Mouse (Mus musculus) forebrain, embryonic 15.5 days (tissue): ENCODE data around the gene Tmem163. TPM values are rescaled to one million over a fixed set of nuclear protein-coding genes. Genes with fewer than 3 reads are reported as not detected.
A peak's percentile ranks its signal among the peaks of the same experiment; 100 is the strongest.

ENCODE experiments used
- ATAC-seq: fragments of 200-750 bp; cut with Nextera tagmentation; replicated peaks from 2 replicates; pipeline ENCODE4 v1.8.0; 2017; ENCODE audit warnings: mild to moderate bottlenecking, moderate TSS enrichment, moderate library complexity
- H3K27ac ChIP-seq: fragments of 300-500 bp; sonication (generic); replicated peaks from 2 replicates; pipeline ENCODE4 v1.5.1; 2015; ENCODE audit warnings: mild to moderate bottlenecking, inconsistent platforms
- H3K27me3 ChIP-seq: fragments of 300-500 bp; sonication (generic); 2 replicates; pipeline ENCODE4 v1.6.1; 2015; ENCODE audit warnings: inconsistent platforms
- H3K36me3 ChIP-seq: fragments of 300-500 bp; sonication (generic); 2 replicates; pipeline ENCODE4 v1.6.1; 2015; ENCODE audit warnings: mild to moderate bottlenecking, inconsistent platforms
- H3K4me1 ChIP-seq: fragments of 300-500 bp; sonication (generic); 2 replicates; pipeline ENCODE4 v1.6.1; 2015; ENCODE audit warnings: inconsistent platforms
- H3K4me2 ChIP-seq: fragments of 300-500 bp; sonication (generic); replicated peaks from 2 replicates; pipeline ENCODE4 v1.6.1; 2015; ENCODE audit warnings: mild to moderate bottlenecking, inconsistent platforms
- H3K4me3 ChIP-seq: fragments of 300-500 bp; sonication (generic); 2 replicates; pipeline ENCODE4 v1.5.1; 2015; ENCODE audit warnings: mild to moderate bottlenecking, inconsistent platforms
- H3K9ac ChIP-seq: fragments of 300-500 bp; sonication (generic); replicated peaks from 2 replicates; pipeline ENCODE4 v1.6.1; 2015; ENCODE audit warnings: mild to moderate bottlenecking, inconsistent platforms
- H3K9me3 ChIP-seq: fragments of 300-500 bp; sonication (generic); 2 replicates; pipeline ENCODE4 v1.6.1; 2016; ENCODE audit warnings: inconsistent platforms
- WGBS: fragments of 180-500 bp; shearing (Covaris S2); methylation state at CpG from one replicate; pipeline ENCODE4 v1.1.7; 2015; ENCODE audit warnings: mixed read lengths; 5-methylcytosine and 5-hydroxymethylcytosine counted together
- polyA plus RNA-seq: library from polyadenylated mRNA; unstranded; fragments of >200 nt; fragmentation: Nextera tagmentation; extraction: Ambion mirVana; gene quantifications from 2 replicates; pipeline ENCODE4 v1.2.1, GENCODE M21; 2015

The Tmem163 gene
- 17.3 and 18.8 TPM in 2 replicates for polyA plus RNA-seq

GRCm38 (mm10) chr1:127679498-127680133, at the start of gene Tmem163:
Tmem163 (minus strand) TSS chr1:127679548.
- H3K9ac ChIP-seq, result no peak within 1 kb of the TSS
- H3K9me3 ChIP-seq, result no peaks in the 10 kb centered on the region
- no peak within 1 kb of the TSS for H3K27ac ChIP-seq
- H3K4me3 ChIP-seq, result peak within 1 kb of the TSS; percentile 52
- no peaks in the 10 kb centered on the region for H3K36me3 ChIP-seq
- peaks cover 28% of the 10 kb centered on the region for H3K4me1 ChIP-seq
- ATAC-seq, result no peak
- H3K27me3 ChIP-seq, result peaks cover 18% of the 10 kb centered on the region; the same call in 1 of the 2 replicates
- WGBS, result 8% methylated on average over 18 of the region's 18 CpGs
- H3K4me2 ChIP-seq, result peak within 1 kb of the TSS; percentile 94

- no peaks in the 10 kb centered on the region for H3K9me3 ChIP-seq
- 88% methylated on average over 4 of the region's 4 CpGs for WGBS
Measured at GRCm38 (mm10) chr1:127729096-127729495, 49.7 kb upstream of the Tmem163 start, which contains the start of gene Acmsd. Acmsd (plus strand) TSS chr1:127729413.

GRCm38 (mm10) chr1:127723596-127723995, 44.2 kb upstream of the Tmem163 start:
- Histone ChIP-seq H3K36me3 (no peaks in the 10 kb centered on the region), H3K9ac (no peak overlapping the region), H3K27ac (no peak overlapping the region), H3K4me1 (no peaks in the 10 kb centered on the region), H3K9me3 (no peaks in the 10 kb centered on the region), H3K27me3 (no peaks in the 10 kb centered on the region), H3K4me2 (no peak overlapping the region), H3K4me3 (no peak overlapping the region)
- ATAC-seq, result no peak
- 63% methylated on average over 2 of the region's 2 CpGs for WGBS

More at GRCm38 (mm10) chr1:127729096-127729495, 49.7 kb upstream of the Tmem163 start, which contains the start of gene Acmsd:
- Histone ChIP-seq H3K36me3 (no peaks in the 10 kb centered on the region), H3K4me1 (no peaks in the 10 kb centered on the region), H3K27ac (no peak within 1 kb of the TSS), H3K4me2 (no peak within 1 kb of the TSS), H3K9ac (no peak within 1 kb of the TSS), H3K27me3 (no peaks in the 10 kb centered on the region), H3K4me3 (no peak within 1 kb of the TSS)
- ATAC-seq, result no peak

GRCm38 (mm10) chr1:127718290-127718689, 38.9 kb upstream of the Tmem163 start:
- Histone ChIP-seq H3K4me1 (no peaks in the 10 kb centered on the region), H3K4me2 (no peak overlapping the region), H3K9ac (no peak overlapping the region), H3K36me3 (no peaks in the 10 kb centered on the region), H3K27me3 (no peaks in the 10 kb centered on the region), H3K4me3 (no peak overlapping the region), H3K27ac (no peak overlapping the region), H3K9me3 (no peaks in the 10 kb centered on the region)
- WGBS, result 94% methylated on average over 1 of the region's 1 CpGs
- ATAC-seq, result no peak

- no peaks in the 10 kb centered on the region for H3K36me3 ChIP-seq
- H3K27ac ChIP-seq, result no peak overlapping the region
- no peak for ATAC-seq
- H3K4me1 ChIP-seq, result no peaks in the 10 kb centered on the region
- whole genome bisulfite sequencing, result 77% methylated on average over 8 of the region's 8 CpGs
- H3K4me2 ChIP-seq, result no peak overlapping the region
- H3K27me3 ChIP-seq, result no peaks in the 10 kb centered on the region
- H3K9ac ChIP-seq, result no peak overlapping the region
- no peak overlapping the region for H3K4me3 ChIP-seq
- no peaks in the 10 kb centered on the region for H3K9me3 ChIP-seq
Measured at GRCm38 (mm10) chr1:127716441-127716840, 37.1 kb upstream of the Tmem163 start.

GRCm38 (mm10) chr1:127706269-127706668, 26.9 kb upstream of the Tmem163 start:
- Histone ChIP-seq H3K4me2 (no peak overlapping the region), H3K9me3 (no peaks in the 10 kb centered on the region), H3K36me3 (no peaks in the 10 kb centered on the region), H3K27ac (no peak overlapping the region), H3K4me3 (no peak overlapping the region), H3K9ac (no peak overlapping the region), H3K4me1 (no peaks in the 10 kb centered on the region), H3K27me3 (no peaks in the 10 kb centered on the region)
- WGBS, result 72% methylated on average over 5 of the region's 5 CpGs
- no peak for ATAC-seq

GRCm38 (mm10) chr1:127702187-127702586, 22.8 kb upstream of the Tmem163 start:
- H3K4me3 ChIP-seq, result no peak overlapping the region
- H3K36me3 ChIP-seq, result no peaks in the 10 kb centered on the region
- WGBS, result 81% methylated on average over 1 of the region's 1 CpGs
- no peak for ATAC-seq
- H3K27ac ChIP-seq, result no peak overlapping the region
- no peaks in the 10 kb centered on the region for H3K9me3 ChIP-seq
- no peaks in the 10 kb centered on the region for H3K4me1 ChIP-seq
- no peaks in the 10 kb centered on the region for H3K27me3 ChIP-seq
- H3K4me2 ChIP-seq, result no peak overlapping the region
- H3K9ac ChIP-seq, result no peak overlapping the region

- Histone ChIP-seq H3K9ac (no peak overlapping the region), H3K27me3 (no peaks in the 10 kb centered on the region), H3K4me2 (no peak overlapping the region), H3K9me3 (no peaks in the 10 kb centered on the region), H3K27ac (no peak overlapping the region), H3K4me3 (no peak overlapping the region), H3K36me3 (no peaks in the 10 kb centered on the region), H3K4me1 (no peaks in the 10 kb centered on the region)
- WGBS, result 26% methylated on average over 2 of the region's 2 CpGs
- no peak; the same call in 1 of the 2 replicates for ATAC-seq
Measured at GRCm38 (mm10) chr1:127696533-127696932, 17.2 kb upstream of the Tmem163 start.

GRCm38 (mm10) chr1:127677661-127678580, 1.4 kb downstream of the Tmem163 start:
- Histone ChIP-seq H3K36me3 (no peaks in the 10 kb centered on the region), H3K27ac (0 out of 2 replicates have a peak overlapping the region, but pooled peaks have one; percentile 23), H3K27me3 (peaks cover 18% of the 10 kb centered on the region; the same call in 1 of the 2 replicates), H3K9me3 (no peaks in the 10 kb centered on the region), H3K9ac (peak overlapping the region; percentile 50), H3K4me1 (peaks cover 28% of the 10 kb centered on the region), H3K4me2 (peak overlapping the region; percentile 94), H3K4me3 (peak overlapping the region; percentile 52)
- ATAC-seq, result peak; percentile 83
- 4% methylated on average over 64 of the region's 64 CpGs for WGBS

- H3K4me1 ChIP-seq, result peaks cover 28% of the 10 kb centered on the region
- peak overlapping the region; percentile 50 for H3K9ac ChIP-seq
- peak overlapping the region; percentile 94 for H3K4me2 ChIP-seq
- peak overlapping the region; percentile 23; the same call in 1 of the 2 replicates for H3K27ac ChIP-seq
- H3K27me3 ChIP-seq, result peaks cover 18% of the 10 kb centered on the region; the same call in 1 of the 2 replicates
- H3K9me3 ChIP-seq, result no peaks in the 10 kb centered on the region
- ATAC-seq, result peak; percentile 57
- under 1% methylated on average over 44 of the region's 44 CpGs for WGBS
- peak overlapping the region; percentile 52 for H3K4me3 ChIP-seq
- H3K36me3 ChIP-seq, result no peaks in the 10 kb centered on the region
Measured at GRCm38 (mm10) chr1:127677131-127677631, 2.2 kb downstream of the Tmem163 start.

- Histone ChIP-seq H3K4me3 (peak overlapping the region; percentile 52), H3K27ac (peak overlapping the region; percentile 23), H3K4me1 (peaks cover 28% of the 10 kb centered on the region), H3K4me2 (peak overlapping the region; percentile 94), H3K27me3 (peaks cover 18% of the 10 kb centered on the region; the same call in 1 of the 2 replicates), H3K9me3 (no peaks in the 10 kb centered on the region), H3K9ac (peak overlapping the region; percentile 50), H3K36me3 (no peaks in the 10 kb centered on the region)
- ATAC-seq, result peak; percentile 20; the same call in 1 of the 2 replicates
- WGBS, result 2% methylated on average over 25 of the region's 25 CpGs
Measured at GRCm38 (mm10) chr1:127676516-127677099, 2.7 kb downstream of the Tmem163 start.
